Mouse (Mus musculus): ENCODE measurements at regions not wholly inside any gene's neighbourhood (a gene's known extent, or its start where the extent isn't known, plus 50 kb on each side); places are given as distances from the start of the nearest gene placed in this dataset.

DNA sequence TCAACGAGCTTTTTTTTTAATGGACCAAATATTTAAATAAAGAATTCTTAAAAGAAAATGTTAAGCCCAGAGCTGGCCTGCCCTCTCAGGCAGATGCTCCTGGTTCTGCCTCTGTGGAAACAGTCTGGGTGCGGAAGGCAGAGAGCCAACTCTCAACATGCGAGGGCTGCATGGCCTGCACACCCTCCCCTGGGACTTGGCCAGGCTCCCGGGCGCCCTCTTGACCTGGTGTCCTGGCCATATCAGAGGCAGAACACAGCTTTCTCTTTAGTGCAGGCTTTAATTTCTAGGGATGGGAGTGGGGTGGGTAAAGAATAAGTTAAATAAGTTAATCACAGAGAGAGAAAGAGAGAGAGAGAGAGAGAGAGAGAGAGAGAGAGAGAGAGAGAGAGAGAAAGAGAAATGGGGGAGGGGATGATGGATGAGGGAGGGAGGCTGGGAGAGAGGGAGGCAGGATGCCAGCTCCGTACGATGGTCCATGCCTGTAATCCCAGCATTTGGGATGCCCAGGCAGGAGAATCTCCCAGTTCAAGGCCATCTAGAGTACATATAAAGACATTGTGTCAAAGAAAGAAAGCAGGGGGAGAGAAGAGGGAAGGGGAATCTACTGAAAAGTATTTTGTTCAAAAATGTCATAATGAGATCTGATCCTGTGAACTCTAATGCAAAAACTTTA lies 123.2 kb upstream of the Plekha5 start:
- DNase-seq (ENCODE audit: low spot score in 2 of 2) = peak; percentile 69 to 71

DNA sequence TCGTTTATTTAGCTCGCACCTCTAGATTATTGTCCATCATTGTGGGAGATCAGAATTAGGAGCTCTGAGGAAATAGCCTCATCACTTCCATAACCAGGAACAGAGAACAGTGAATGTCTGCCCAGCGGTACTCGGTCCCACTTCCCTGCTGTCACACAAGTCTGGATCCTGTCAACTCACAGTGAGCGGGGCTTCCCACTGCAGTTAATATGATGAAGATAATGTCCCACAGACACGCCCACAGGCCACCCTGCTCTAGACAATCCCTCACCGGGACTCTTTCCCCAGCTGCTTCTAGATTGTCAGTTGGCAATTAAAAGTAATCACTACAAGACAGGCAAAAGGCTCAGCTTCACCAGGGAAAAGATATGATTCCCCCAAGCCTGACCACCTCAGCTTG lies 124.2 kb upstream of the Plekha5 start:
- no peak for DNase-seq (ENCODE audit: low spot score in 2 of 2)

DNA sequence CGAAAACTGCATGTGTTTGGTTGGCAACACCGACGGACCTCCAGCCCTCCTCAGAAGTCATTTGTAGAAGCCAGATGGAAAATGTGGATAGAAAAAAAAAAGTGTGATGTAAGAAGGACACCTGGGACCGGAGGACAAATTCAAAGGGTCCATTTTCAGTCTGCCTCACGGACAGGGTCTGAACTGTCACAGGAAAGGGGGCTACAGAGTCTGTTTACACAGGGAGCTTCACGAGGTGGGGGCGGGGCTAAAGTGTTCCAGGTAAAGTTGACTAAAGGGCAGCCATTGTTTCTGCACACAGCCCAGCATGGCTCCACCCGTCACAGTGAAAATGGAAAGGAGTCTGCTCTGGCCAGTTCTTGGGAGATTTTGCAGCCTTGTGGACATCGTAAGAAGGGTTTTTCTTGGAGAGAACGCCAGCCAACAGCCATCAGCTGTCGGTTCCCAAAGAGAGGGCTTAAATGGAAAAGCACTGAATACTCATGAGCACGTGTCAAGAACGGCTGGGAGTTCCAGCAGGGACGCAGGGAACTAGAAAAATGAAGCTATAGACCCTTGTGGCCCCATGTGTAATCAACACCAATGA lies 125.8 kb upstream of the Plekha5 start:
- no peak for DNase-seq (ENCODE audit: low spot score in 2 of 2)

DNA sequence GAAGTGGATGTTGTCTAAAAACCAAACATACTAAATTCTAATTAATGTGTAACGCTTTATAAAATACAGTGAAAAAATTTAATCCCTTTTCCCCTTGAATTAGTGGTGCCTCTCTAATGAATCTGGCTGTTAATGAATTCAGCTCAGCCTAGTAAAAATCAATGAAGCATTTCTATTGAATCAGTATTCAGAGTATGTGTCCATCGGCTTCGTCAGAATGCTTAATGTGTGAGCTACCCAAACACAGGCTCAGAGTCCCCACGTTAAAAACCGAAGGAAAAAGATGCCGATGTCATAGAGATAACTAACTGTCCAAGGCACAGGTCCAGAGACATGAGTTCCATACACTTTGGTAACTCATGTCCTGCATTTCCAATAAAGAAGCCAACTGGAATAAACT lies 126.3 kb upstream of the Plekha5 start:
- no peak for DNase-seq (ENCODE audit: low spot score in 2 of 2)

DNA sequence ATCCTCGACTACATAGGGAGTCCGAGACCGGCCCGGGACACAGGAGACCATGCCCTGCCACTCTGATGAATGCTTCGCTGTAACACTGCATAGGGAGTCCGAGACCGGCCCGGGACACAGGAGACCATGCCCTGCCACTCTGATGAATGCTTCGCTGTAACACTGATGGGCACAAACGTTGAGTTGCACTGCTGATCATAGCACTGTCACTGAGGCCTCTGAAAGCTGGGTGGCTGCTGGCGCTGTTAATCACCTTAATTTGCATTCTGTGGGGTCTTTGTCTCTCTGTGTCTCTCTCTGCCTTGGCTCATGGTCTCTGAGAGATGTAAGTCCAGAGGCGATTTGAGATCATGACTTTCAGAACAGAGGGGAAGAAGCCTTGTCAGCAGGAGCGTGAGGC lies 133.7 kb upstream of the Plekha5 start:
- DNase-seq (ENCODE audit: low spot score in 2 of 2) = no peak

DNA sequence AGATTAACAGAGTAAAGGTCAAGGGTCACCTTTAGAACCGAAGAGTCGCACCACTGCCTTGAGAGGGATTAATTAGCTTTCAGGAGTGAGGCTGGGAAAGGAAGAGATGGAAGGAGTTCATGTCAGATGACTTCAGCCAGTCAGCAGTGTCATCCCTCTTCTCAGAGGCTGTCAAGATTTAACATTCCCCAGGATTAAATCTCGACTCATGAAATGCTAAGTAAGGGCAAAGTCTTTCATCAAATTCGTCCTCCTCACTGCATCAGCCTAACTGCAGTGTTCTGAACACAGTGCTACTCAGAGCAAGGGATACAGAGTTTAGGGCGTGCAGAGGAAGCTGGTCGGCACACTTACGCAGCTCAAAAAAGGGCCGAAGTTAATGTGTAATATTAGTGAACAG lies 135.1 kb upstream of the Plekha5 start:
- DNase-seq (ENCODE audit: low spot score in 2 of 2) = no peak

DNA sequence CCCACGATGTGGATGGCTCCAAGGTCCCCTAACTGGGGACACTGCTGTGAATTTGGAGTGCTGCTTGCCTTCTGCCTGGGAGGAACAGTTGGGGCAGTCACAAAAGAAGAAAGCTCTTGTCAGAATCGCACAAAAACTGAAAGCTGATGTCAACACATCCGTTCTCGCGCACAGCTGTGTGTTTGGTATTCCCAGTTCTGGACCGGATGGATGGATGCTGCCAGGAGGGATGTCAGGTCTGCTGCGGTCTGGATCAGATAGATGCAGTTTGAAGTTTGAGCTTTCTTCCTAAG lies 141.6 kb upstream of the Plekha5 start:
- no peak for DNase-seq (ENCODE audit: low spot score in 2 of 2)

DNA sequence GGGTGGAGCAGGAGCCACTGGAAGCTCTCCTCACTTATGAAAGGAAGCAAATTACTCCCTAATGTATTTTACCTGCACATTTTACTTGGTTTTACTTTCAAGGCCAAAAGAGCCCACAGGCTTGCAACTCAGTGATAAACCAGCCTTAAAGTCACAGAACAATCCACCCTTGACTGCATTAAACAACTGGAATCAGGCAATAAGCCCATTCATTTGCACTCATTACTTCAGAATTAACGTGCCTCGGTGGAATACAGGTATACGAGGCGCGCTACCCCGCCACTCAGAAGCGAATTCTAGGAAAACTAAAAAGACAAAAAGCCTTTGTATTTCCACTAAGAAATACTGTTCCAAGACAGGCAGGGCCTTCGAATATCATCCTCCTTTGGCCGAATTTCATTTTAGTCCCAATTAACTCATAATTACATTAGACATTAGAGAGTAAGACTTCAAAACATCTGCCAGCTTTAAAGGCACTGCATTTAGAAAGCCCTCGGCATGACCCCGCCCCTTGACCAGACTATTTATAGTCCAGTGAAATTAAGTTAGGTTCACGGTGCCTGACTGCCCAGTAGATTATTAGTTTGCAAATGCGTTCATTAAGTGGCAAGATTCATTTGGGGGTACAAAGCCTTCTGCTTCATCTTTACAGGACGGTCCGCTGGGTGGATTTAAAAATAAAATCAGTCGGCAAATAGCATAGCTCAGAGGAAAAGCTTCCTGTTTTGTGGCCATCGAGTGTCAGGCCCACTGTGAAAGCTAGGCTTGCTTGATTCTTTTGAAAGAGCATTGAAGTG lies 142.2 kb upstream of the Plekha5 start:
- DNase-seq (ENCODE audit: low spot score in 2 of 2) = no peak

DNA sequence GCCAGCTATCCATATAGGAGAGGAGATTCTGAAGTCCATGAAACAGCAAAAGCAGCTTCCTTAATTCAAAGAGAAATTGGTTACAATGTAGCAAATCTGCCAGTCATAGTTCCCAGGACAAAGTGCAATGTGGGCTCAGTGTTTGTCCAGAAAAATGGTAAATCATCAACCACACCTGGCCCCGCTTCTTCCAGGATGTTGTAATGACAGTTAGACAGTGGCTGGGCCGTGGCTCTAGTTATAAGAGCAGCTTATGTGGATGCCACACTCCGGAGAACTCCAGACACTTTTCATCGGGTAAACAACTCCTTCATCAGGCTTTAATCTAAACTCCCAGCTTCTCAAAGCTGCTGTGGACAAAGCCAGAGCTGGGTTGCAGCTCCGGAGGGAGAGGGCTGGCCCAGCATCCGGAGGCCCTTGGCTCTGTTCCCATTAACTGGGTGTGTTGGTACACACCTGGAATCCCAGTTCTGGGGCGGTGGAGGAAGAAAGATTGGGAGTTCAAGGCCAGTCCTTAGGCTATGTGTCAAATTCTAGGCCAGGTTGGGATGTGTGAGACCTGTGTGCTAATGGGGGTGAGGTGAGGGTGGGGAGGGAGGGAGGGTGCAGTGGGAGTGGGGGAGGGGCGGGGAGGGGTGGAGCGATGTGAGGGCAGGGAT lies 142.9 kb upstream of the Plekha5 start:
- DNase-seq (ENCODE audit: low spot score in 2 of 2) = no peak

DNA sequence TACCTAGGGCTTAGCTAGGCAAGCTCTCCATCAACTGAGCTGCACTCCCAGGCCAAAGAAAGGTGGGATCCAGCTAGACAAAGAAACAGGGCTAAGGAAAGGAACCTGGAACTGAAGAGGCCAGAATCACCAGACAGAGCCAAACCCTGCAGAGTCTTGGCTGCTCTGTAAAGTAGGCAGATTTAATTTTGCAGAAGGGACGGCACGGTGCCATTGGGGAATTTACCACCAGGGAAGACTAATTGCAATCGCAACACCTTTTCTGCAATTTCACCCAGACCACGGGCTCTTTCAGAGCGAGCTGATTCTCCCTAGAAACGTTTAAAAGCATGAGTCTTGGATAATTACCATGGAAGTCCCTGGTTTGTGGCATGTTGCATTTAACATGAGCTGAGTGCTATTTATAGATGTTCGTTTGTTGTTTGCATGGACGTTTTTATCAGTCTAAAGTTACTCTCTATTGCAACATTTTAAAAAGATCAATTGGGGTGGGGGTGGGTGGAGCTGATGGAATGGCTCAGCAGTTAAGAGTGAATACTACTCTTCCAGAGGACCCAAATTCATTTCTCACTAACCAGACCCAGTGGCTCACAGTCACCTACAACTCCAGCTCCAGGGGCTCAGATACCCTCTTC lies 144.0 kb upstream of the Plekha5 start:
- DNase-seq (ENCODE audit: low spot score in 2 of 2) = no peak

DNA sequence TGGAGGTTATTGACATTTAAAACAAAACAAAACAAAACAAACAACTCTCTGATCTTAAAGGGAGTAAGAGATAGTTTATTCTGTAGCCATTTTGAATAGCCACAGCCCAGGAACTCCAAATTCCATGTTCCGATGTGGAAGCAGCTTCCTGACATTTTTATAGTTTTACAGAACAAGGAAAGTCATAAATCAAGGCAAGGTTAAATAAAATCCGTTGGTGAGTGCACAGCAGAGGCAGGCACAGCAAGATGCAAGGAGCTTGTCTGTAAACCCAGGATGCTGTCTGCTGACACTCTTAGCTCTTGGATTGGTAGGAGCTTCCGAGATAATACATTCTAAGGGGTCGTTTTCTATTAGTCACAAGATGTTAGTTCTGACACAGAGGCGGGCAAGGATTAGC lies 145.1 kb upstream of the Plekha5 start:
- DNase-seq (ENCODE audit: low spot score in 2 of 2) = no peak

DNA sequence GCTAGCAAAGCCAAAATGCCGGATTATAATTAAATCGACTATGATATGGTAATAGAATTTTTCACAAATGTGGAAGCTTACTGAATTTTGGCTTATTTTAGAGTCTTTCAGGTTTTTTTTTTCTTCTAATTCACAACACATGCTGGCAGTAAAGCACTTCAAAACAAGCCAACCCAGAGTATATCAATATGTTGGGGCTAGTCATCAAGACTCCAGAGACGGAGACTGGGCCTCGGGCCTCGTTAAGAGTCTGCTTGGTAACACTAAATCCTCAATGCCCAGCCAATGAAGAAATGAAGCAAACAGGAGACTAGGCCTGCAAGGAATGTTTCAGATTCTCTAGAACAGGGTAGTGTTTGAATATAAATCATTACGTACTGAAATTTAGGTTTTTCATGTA lies 153.3 kb upstream of the Plekha5 start:
- no peak for DNase-seq (ENCODE audit: low spot score in 2 of 2)

DNA sequence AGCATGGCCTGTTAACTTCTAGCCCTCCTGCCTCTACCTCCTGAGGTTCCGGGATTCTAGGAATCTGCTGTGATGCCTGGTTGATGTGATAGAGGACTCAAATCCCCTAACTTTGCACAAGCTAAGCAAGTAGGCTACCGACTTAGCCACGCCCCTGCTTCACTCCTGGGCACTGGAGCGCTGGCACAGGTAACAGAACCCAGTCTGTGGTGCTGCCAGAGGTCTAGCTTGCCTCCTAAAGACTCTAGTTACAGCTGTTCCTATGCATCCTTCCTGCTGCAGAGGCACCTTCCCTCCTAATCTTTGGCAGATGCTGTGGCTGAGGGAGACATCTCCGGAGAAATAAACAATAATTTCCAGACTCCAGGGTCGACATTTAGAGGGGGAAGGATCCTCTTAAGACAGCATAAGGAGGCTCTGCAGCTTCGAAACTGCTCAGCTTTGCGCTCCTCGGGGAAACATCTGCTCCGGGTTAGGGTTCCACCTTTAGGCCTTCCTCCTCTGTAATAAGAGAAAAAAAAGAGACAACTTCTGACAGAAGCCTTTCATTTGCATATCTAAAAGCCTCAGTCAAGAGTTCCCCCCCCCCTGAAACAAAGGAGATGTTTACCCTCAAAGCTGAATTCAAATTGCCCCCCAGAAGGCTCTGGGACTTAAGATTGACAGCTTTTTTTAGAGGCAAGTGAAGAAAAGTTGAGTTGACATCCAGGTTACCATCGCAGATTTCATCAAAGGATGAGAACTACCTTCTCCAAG lies 155.4 kb upstream of the Plekha5 start:
- no peak for DNase-seq (ENCODE audit: low spot score in 2 of 2)

DNA sequence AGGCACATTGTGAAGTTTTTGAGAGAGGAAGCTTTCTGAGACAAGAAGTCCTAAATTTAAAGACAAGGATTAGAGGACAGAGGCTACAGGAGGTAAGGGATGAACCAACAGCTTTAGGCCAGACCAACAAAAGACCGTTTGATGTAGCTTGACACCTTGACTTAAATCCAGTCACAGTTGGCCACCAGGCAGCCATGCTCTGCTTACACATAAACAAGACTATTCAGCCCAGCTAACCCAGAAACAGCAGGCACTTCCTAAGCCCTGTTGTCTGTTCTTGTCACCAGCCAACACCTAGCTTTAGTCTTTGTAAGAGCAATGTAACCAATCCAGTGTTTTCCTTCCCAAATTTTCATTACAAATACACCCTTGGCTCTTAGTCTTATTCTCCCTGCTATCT lies 159.9 kb upstream of the Plekha5 start:
- no peak for DNase-seq (ENCODE audit: low spot score in 2 of 2)

DNA sequence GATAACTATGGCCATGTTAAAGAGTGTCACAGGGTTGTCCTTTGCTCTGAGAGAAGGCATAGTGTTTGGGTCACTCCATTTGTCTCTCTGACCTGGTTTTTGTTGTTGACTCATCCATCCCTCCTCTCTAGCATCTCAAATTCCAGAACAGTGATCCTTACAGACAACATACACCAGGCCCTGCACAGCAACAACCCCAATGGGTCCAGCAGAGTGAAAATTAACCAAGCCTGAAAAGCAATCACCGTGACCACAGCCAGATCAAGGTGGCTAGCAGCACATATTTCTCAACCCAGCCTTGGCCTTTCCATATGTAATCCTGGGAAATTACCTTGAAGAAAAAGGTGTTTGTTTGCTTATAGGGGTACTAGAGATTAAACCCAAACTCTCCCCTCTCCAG lies 162.0 kb upstream of the Plekha5 start:
- no peak for DNase-seq (ENCODE audit: low spot score in 2 of 2)

DNA sequence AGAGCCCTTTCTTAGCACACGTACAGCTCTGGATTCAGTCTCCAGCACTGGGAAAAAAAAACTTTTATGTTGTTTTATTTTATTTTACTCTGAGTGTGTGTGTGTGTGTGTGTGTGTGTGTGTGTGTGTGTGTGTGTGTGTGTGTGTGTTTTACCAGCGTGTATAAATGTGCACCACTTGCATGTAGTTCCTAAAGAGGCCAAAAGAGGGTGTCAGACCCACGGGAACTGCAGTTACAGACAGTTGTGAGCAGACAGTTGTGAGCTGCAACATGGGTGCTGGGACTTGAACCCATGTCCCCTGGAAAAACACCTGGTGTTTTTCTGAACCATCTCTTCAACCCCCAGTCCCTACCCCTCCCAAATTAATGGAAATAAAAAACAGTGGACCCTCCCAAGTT lies 165.1 kb upstream of the Plekha5 start:
- no peak for DNase-seq (ENCODE audit: low spot score in 2 of 2)

DNA sequence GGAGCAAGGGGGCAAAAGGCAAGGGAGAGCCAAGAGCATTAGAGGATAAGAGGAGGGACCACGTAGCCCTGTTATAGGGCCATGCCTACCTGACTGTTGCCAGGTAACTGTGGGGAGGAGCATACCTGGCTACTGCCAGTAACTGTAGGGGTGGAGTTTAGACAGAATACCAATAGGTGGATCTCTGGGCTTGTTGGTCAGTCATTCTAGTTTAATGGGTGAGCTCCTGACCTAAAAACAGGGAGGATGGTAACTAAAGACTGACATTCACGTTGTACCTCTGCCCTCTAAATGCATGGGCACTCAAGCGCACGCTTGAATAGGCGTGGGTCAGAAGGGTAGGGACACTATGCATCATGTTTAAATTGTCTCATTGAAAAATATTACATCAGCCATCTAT lies 165.8 kb upstream of the Plekha5 start:
- no peak for DNase-seq (ENCODE audit: low spot score in 2 of 2)

DNA sequence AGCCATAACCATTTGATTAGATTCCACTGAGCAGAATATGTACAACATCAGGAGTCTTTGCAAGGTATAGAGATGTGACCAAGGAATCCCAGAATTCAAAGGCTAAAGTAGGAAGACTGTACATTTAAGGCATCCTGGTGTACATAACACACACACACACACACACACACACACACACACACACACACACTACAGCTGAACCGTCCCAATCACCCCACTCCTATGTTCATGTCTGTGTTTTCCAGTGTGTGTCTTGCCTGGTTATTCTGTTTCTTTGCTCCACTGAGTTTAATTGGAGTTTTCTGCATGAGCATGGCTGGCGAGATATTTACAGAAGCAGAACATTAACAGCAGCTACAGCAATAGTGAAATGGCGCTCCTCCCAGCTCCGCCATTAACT lies 172.3 kb upstream of the Plekha5 start:
- no peak for DNase-seq (ENCODE audit: low spot score in 2 of 2)

DNA sequence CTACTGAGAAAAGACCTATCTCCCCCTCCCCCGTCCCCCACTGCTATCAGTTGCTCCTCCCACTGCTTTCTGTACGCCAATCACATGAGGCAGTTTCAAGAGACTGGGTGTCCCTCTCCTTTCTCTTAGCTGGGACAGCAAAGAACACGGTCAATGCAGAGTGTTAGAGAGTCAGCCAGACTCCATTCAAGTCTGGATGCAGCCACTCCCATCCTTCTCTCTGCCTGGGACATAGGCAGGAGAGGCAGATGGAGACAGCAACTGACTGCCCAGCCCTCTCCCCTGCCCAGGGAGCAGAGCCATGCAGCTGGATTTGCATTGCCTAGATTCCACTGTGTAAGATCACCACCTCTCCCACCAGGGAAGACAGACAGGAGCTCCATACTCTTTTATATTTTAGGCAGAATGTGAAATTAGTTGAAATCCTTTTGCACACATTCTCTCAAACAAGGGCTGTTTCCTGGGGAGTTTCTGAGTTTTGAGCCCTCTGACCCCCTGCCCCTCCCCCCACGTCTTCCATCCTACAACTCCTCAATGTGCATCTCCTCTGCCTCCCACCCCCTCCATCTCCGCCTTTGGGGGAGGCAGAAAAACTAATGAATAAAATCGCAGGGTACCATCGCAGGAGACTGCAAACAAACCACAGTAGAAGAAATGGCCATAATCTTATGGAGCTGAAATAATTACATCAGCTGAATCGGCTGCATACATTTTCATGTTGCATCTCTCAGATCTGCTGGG lies 180.3 kb upstream of the Plekha5 start:
- DNase-seq (ENCODE audit: low spot score in 2 of 2) = no peak

DNA sequence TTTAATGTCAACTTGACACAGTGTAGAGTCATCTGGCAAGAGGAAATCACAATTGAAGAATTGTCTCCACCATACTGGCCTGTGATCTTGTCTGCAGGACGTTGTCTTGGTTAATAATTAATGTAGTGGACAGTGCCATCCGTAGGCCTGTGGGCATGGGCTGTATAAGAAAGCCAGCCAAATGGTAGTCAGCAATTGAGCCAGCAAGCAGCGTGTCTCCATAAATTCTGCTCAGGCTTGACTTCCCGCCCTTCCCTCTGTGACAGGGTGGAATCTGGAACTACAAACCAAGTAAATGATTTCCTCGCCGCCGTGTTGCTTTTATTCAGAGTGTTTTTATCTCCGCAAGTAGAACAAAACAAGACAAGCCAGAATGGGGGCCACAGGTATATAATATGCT lies 184.5 kb upstream of the Plekha5 start:
- DNase-seq (ENCODE audit: low spot score in 2 of 2) = no peak

DNA sequence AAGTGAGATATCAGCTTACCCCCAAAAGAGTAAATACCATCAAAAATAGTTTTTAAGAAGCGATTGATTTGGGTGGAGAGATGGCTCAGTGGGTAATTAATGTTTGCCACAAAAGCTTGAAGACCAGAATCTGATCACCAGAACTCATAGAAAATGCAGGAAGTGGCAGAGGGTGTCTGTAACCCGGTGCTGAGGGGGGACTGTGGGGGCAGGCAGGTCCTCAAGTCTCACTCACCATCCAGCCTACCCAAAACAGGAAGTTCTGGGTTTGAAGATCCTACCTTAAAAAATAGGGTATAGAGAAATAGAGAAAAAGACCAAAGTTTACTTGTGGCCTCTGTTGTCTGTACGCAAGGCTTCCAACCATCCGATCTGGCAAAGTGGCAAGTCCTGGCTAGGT lies 190.3 kb upstream of the Plcz1 start:
- DNase-seq (ENCODE audit: low spot score in 2 of 2) = no peak

All from urinary bladder, postnatal 4 days (tissue).